Mouse (Mus musculus) hindbrain, embryonic 11.5 days (tissue): Measurements from ENCODE around the gene Syn3. TPM values are rescaled to one million over a fixed set of nuclear protein-coding genes. Genes with fewer than 3 reads are reported as not detected.
"Not testable (repeated sequence)": the region's sequence is repeated elsewhere in the genome, so short reads cannot be mapped to it uniquely, and the experiment has no call there.

Experiments
- ATAC-seq: fragments of 200-750 bp; cut with Nextera tagmentation; 2 replicates; pipeline ENCODE4 v1.8.0; 2017; ENCODE audit warnings: mild to moderate bottlenecking, moderate TSS enrichment, moderate library complexity; ENCODE audit not compliant: low FRiP score
- DNase-seq: peaks from one replicate; pipeline ENCODE4 v3.0.0-alpha.2; 2015; ENCODE audit warnings: low spot score
- H3K27ac ChIP-seq: fragments of 300-500 bp; sonication (generic); 2 replicates; pipeline ENCODE4 v1.5.1; 2014; ENCODE audit warnings: mild to moderate bottlenecking, low read depth, low read length
- H3K27me3 ChIP-seq: fragments of 300-500 bp; sonication (generic); 2 replicates; pipeline ENCODE4 v1.6.1; 2014; ENCODE audit warnings: mild to moderate bottlenecking, low read length, moderate library complexity, mixed read lengths; ENCODE audit not compliant: control insufficient read depth, insufficient read depth
- H3K36me3 ChIP-seq: fragments of 300-500 bp; sonication (generic); 2 replicates; pipeline ENCODE4 v1.6.1; 2014; ENCODE audit warnings: mild to moderate bottlenecking, low read length, moderate library complexity, mixed read lengths; ENCODE audit not compliant: control insufficient read depth, insufficient read depth
- H3K4me1 ChIP-seq: fragments of 300-500 bp; sonication (generic); replicated peaks from 2 replicates; pipeline ENCODE4 v1.6.1; 2014; ENCODE audit warnings: low read length, mixed read lengths; ENCODE audit not compliant: control insufficient read depth, insufficient read depth
- H3K4me2 ChIP-seq: fragments of 300-500 bp; sonication (generic); replicated peaks from 2 replicates; pipeline ENCODE4 v1.6.1; 2014; ENCODE audit warnings: mild to moderate bottlenecking, low read depth, low read length
- H3K4me3 ChIP-seq: fragments of 300-500 bp; sonication (generic); 2 replicates; pipeline ENCODE4 v1.5.1; 2014; ENCODE audit warnings: low read depth, low read length
- H3K9ac ChIP-seq: fragments of 300-500 bp; sonication (generic); 2 replicates; pipeline ENCODE4 v1.6.1; 2014; ENCODE audit warnings: low read depth, low read length
- H3K9me3 ChIP-seq: fragments of 300-500 bp; sonication (generic); 2 replicates; pipeline ENCODE4 v1.6.1; 2016; ENCODE audit warnings: low read length; ENCODE audit not compliant: control insufficient read depth
- WGBS: fragments of 180-500 bp; shearing (Covaris S2); extraction: QIAGEN DNeasy Blood & Tissue Kit; methylation state at CpG from one replicate; pipeline ENCODE4 v1.1.7; 2014; 5-methylcytosine and 5-hydroxymethylcytosine counted together
- polyA plus RNA-seq: library from polyadenylated mRNA; unstranded; fragments of >200 nt; fragmentation: Nextera tagmentation; extraction: Ambion mirVana; gene quantifications from 2 replicates; pipeline ENCODE4 v1.2.1, GENCODE M21; 2014

The Syn3 gene
- polyA plus RNA-seq, 1 experiment from 2014 or later, result 5.9 TPM

GRCm38 (mm10) chr10:86437294-86437693 lies 61.4 kb downstream of the Syn3 start:
- Histone ChIP-seq H3K27ac (no peak overlapping the region), H3K27me3 (no peaks in the 10 kb centered on the region), H3K9ac (no peak overlapping the region), H3K4me1 (no peaks in the 10 kb centered on the region), H3K36me3 (no peaks in the 10 kb centered on the region), H3K4me3 (no peak overlapping the region), H3K9me3 (no peaks in the 10 kb centered on the region), H3K4me2 (no peak overlapping the region)
- ATAC-seq (no peak), DNase-seq (no peak)
- WGBS, result 91% methylated on average over 11 of the region's 11 CpGs

- H3K36me3 ChIP-seq, DNase-seq, H3K4me1 ChIP-seq, H3K4me3 ChIP-seq, H3K9ac ChIP-seq, ATAC-seq, H3K27ac ChIP-seq, H3K4me2 ChIP-seq, H3K27me3 ChIP-seq, H3K9me3 ChIP-seq: not testable (repeated sequence)
- 42% methylated on average over 4 of the region's 4 CpGs for WGBS
Measured at GRCm38 (mm10) chr10:86435006-86435405, 63.7 kb downstream of the Syn3 start.

GRCm38 (mm10) chr10:86429651-86430050 lies 69.0 kb downstream of the Syn3 start:
- no peak overlapping the region for H3K27ac ChIP-seq
- no peaks in the 10 kb centered on the region for H3K9me3 ChIP-seq
- WGBS, result 92% methylated on average over 3 of the region's 3 CpGs
- no peak overlapping the region for H3K9ac ChIP-seq
- H3K36me3 ChIP-seq, result no peaks in the 10 kb centered on the region
- ATAC-seq (no peak), DNase-seq (no peak)
- H3K4me3 ChIP-seq, result no peak overlapping the region
- no peaks in the 10 kb centered on the region for H3K4me1 ChIP-seq
- H3K27me3 ChIP-seq, result no peaks in the 10 kb centered on the region
- H3K4me2 ChIP-seq, result no peak overlapping the region

- Histone ChIP-seq H3K4me2 (no peak overlapping the region), H3K4me1 (no peaks in the 10 kb centered on the region), H3K9ac (no peak overlapping the region), H3K4me3 (no peak overlapping the region), H3K27ac (no peak overlapping the region), H3K9me3 (no peaks in the 10 kb centered on the region), H3K36me3 (no peaks in the 10 kb centered on the region), H3K27me3 (no peaks in the 10 kb centered on the region)
- no peak for DNase-seq
- no peak for ATAC-seq
- WGBS, result 71% methylated on average over 2 of the region's 2 CpGs
Measured at GRCm38 (mm10) chr10:86427956-86428355, 70.7 kb downstream of the Syn3 start.

- no peaks in the 10 kb centered on the region for H3K9me3 ChIP-seq
- H3K9ac ChIP-seq, result no peak overlapping the region
- no peaks in the 10 kb centered on the region for H3K4me1 ChIP-seq
- ATAC-seq, result no peak
- no peaks in the 10 kb centered on the region for H3K27me3 ChIP-seq
- H3K4me3 ChIP-seq, result no peak overlapping the region
- no peaks in the 10 kb centered on the region for H3K36me3 ChIP-seq
- peak; percentile 31 for DNase-seq
- H3K4me2 ChIP-seq, result no peak overlapping the region
- 53% methylated on average over 10 of the region's 10 CpGs for WGBS
- no peak overlapping the region for H3K27ac ChIP-seq
Measured at GRCm38 (mm10) chr10:86425690-86426530, 72.8 kb downstream of the Syn3 start.

GRCm38 (mm10) chr10:86421731-86422370 lies 76.8 kb downstream of the Syn3 start:
- H3K9ac ChIP-seq, result no peak overlapping the region
- no peaks in the 10 kb centered on the region for H3K4me1 ChIP-seq
- no peak for DNase-seq
- no peak overlapping the region for H3K4me2 ChIP-seq
- no peak for ATAC-seq
- H3K9me3 ChIP-seq, result no peaks in the 10 kb centered on the region
- no peaks in the 10 kb centered on the region for H3K36me3 ChIP-seq
- no peaks in the 10 kb centered on the region for H3K27me3 ChIP-seq
- WGBS, result 93% methylated on average over 3 of the region's 3 CpGs
- no peak overlapping the region for H3K4me3 ChIP-seq
- no peak overlapping the region for H3K27ac ChIP-seq

GRCm38 (mm10) chr10:86418931-86419330 lies 79.8 kb downstream of the Syn3 start:
- H3K4me3 ChIP-seq, result no peak overlapping the region
- no peak overlapping the region for H3K27ac ChIP-seq
- ATAC-seq, result no peak
- H3K4me2 ChIP-seq, result no peak overlapping the region
- no peaks in the 10 kb centered on the region for H3K9me3 ChIP-seq
- H3K36me3 ChIP-seq, result no peaks in the 10 kb centered on the region
- no peak overlapping the region for H3K9ac ChIP-seq
- no peaks in the 10 kb centered on the region for H3K27me3 ChIP-seq
- no peak for DNase-seq
- 89% methylated on average over 5 of the region's 5 CpGs for WGBS
- no peaks in the 10 kb centered on the region for H3K4me1 ChIP-seq

- H3K4me2 ChIP-seq, result no peak overlapping the region
- no peak overlapping the region for H3K9ac ChIP-seq
- 80% methylated on average over 2 of the region's 2 CpGs for WGBS
- H3K27me3 ChIP-seq, result no peaks in the 10 kb centered on the region
- ATAC-seq (no peak), DNase-seq (peak; percentile 9)
- no peaks in the 10 kb centered on the region for H3K36me3 ChIP-seq
- H3K27ac ChIP-seq, result no peak overlapping the region
- H3K4me3 ChIP-seq, result no peak overlapping the region
- H3K4me1 ChIP-seq, result no peaks in the 10 kb centered on the region
- no peaks in the 10 kb centered on the region for H3K9me3 ChIP-seq
Measured at GRCm38 (mm10) chr10:86418345-86418744, 80.4 kb downstream of the Syn3 start.

- Histone ChIP-seq H3K4me3 (no peak overlapping the region), H3K4me2 (no peak overlapping the region), H3K9ac (no peak overlapping the region), H3K36me3 (no peaks in the 10 kb centered on the region), H3K27me3 (no peaks in the 10 kb centered on the region), H3K4me1 (no peaks in the 10 kb centered on the region), H3K27ac (no peak overlapping the region), H3K9me3 (no peaks in the 10 kb centered on the region)
- ATAC-seq (no peak), DNase-seq (no peak)
- WGBS, result 89% methylated on average over 8 of the region's 8 CpGs
Measured at GRCm38 (mm10) chr10:86416806-86417205, 81.9 kb downstream of the Syn3 start.
